Mouse (Mus musculus) olfactory bulb, adult 2 months (tissue): ENCODE measurements around the gene Olfr1388.

Experiments
- CTCF ChIP-seq: fragments of 200-500 bp; IDR thresholded peaks from 2 replicates; pipeline ENCODE4 v1.5.1; 2012; ENCODE audit warnings: low read depth, mild to moderate bottlenecking, low read length, moderate library complexity; ENCODE audit not compliant: insufficient read depth
- POLR2A ChIP-seq: fragments of 200-500 bp; IDR thresholded peaks from 2 replicates; pipeline ENCODE4 v1.6.1; 2012; ENCODE audit warnings: mild to moderate bottlenecking, low read depth, low read length, moderate library complexity; ENCODE audit not compliant: insufficient read depth

GRCm38 (mm10) chr11:49410540-49410939, 25.9 kb upstream of the Olfr1388 start:
- no peak for TF ChIP-seq POLR2A
- no peak for TF ChIP-seq CTCF
